Mouse (Mus musculus) midbrain, postnatal 0 days (tissue): Measurements from ENCODE around the gene Paox. TPM values are rescaled to one million over a fixed set of nuclear protein-coding genes. Genes with fewer than 3 reads are reported as not detected.

Experiments used
- ATAC-seq: fragments of 200-750 bp; cut with Nextera tagmentation; 2 replicates; pipeline ENCODE4 v1.8.0; 2017; ENCODE audit warnings: moderate number of reproducible peaks, mild to moderate bottlenecking, moderate TSS enrichment, moderate library complexity; ENCODE audit not compliant: low FRiP score
- DNase-seq: peaks from one replicate; pipeline ENCODE4 v3.0.0-alpha.2; 2015; ENCODE audit warnings: low spot score
- H3K27ac ChIP-seq: fragments of 300-500 bp; sonication (generic); 2 replicates; pipeline ENCODE4 v1.5.1; 2014; ENCODE audit warnings: low read depth, mild to moderate bottlenecking, low read length, mixed read lengths
- H3K27me3 ChIP-seq: fragments of 300-500 bp; sonication (generic); 2 replicates; pipeline ENCODE4 v1.6.1; 2014; ENCODE audit warnings: low read length, control low read depth, mixed read lengths; ENCODE audit not compliant: insufficient read depth
- H3K36me3 ChIP-seq: fragments of 300-500 bp; sonication (generic); 2 replicates; pipeline ENCODE4 v1.6.1; 2014; ENCODE audit warnings: low read length, control low read depth, mixed read lengths; ENCODE audit not compliant: insufficient read depth
- H3K4me1 ChIP-seq: fragments of 300-500 bp; sonication (generic); 2 replicates; pipeline ENCODE4 v1.6.1; 2014; ENCODE audit warnings: mild to moderate bottlenecking, control low read depth, antibody characterized with exemption, low read length, mixed read lengths; ENCODE audit not compliant: insufficient read depth
- H3K4me2 ChIP-seq: fragments of 300-500 bp; sonication (generic); 2 replicates; pipeline ENCODE4 v1.6.1; 2014; ENCODE audit warnings: low read depth, mild to moderate bottlenecking, low read length, mixed read lengths; ENCODE audit not compliant: poor library complexity, severe bottlenecking
- H3K4me3 ChIP-seq: fragments of 300-500 bp; sonication (generic); 2 replicates; pipeline ENCODE4 v1.5.1; 2014; ENCODE audit warnings: low read depth, mild to moderate bottlenecking, low read length, moderate library complexity
- H3K9ac ChIP-seq: fragments of 300-500 bp; sonication (generic); replicated peaks from 2 replicates; pipeline ENCODE4 v1.6.1; 2014; ENCODE audit warnings: mild to moderate bottlenecking, low read length, moderate library complexity, mixed read lengths; ENCODE audit not compliant: poor library complexity, severe bottlenecking
- H3K9me3 ChIP-seq: fragments of 300-500 bp; sonication (generic); 2 replicates; pipeline ENCODE4 v1.6.1; 2016; ENCODE audit warnings: low read length, control low read depth
- CTCF ChIP-seq: IDR thresholded peaks from 2 replicates; pipeline ENCODE4 v1.5.1; 2016; ENCODE audit warnings: antibody characterized with exemption, mild to moderate bottlenecking
- WGBS: fragments of 180-500 bp; shearing (Covaris S2); extraction: QIAGEN DNeasy Blood & Tissue Kit; methylation state at CpG from one replicate; pipeline ENCODE4 v1.1.7; 2014; 5-methylcytosine and 5-hydroxymethylcytosine counted together
- polyA plus RNA-seq: library from polyadenylated mRNA; unstranded; fragments of >200 nt; fragmentation: Nextera tagmentation; extraction: Ambion mirVana; gene quantifications from 2 replicates; pipeline ENCODE4 v1.2.1, GENCODE M21; 2015
- total RNA-seq: library from RNA; depleted of rRNA; stranded (reverse); fragments of >200 nt; gene quantifications from 2 replicates; pipeline ENCODE4 v1.2.3, GENCODE M21; 2014; rRNA removed

Gene Paox
- total and polyA plus RNA-seq, 2 experiments from 2014 or later, result 8.6 to 12.5 TPM

DNA sequence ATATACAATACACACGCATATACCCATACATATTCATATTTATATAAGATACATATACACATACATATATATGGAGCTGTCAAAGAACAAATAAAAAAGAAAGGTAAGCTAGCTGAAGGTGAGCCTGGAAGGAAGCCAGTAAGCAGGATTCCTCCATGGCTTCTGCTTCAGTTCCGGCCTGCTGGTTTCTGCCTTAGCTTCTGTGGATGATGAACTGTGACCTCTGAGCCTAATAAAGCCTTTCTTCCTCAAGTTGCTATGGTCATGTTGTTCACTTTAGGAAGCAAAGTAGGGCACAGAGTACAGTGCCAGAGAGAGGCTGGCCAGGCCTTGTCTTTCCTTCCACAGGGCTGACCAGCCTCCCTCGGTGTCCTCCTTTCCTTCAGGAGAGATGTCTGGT is 55.3 kb downstream of the Paox start:
- DNase-seq, result no peak
- no peak for TF ChIP-seq CTCF
- no peaks in the 10 kb centered on the region for H3K4me1 ChIP-seq
- no peak for ATAC-seq
- no peaks in the 10 kb centered on the region for H3K27me3 ChIP-seq
- H3K27ac ChIP-seq, result no peak overlapping the region
- H3K4me2 ChIP-seq, result no peak overlapping the region
- H3K9me3 ChIP-seq, result no peaks in the 10 kb centered on the region
- H3K4me3 ChIP-seq, result no peak overlapping the region
- 93% methylated on average over 3 of the region's 3 CpGs for WGBS
- no peak overlapping the region for H3K9ac ChIP-seq
- H3K36me3 ChIP-seq, result no peaks in the 10 kb centered on the region

DNA sequence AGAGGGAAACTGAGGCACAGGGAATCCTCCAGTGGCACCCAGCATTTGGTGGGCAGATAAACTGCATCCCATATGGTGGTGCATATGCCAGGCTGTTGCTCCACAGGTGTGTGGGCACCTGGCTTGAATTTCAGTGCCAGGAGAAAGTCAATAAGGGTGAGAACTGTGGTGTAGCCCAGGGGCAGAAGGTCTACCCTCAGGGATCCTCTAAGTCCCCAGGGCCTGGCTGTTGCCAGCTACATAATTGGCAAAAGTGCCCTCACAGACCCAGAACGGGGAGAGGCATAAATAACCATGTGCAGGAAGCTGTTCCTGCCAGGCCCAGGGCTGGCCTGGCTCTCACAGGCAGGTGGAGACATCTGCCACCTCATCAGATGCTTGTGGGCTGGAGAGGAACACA is 57.3 kb downstream of the Paox start, which contains the start of gene Olfr523:
Gene Olfr523, plus strand, starts transcription at position 282 of the 400 bp plus-strand sequence.
- Histone ChIP-seq H3K4me2 (no peak within 1 kb of the TSS), H3K9ac (no peak within 1 kb of the TSS), H3K4me1 (no peaks in the 10 kb centered on the region), H3K36me3 (no peaks in the 10 kb centered on the region), H3K27me3 (no peaks in the 10 kb centered on the region), H3K27ac (no peak within 1 kb of the TSS), H3K9me3 (no peaks in the 10 kb centered on the region), H3K4me3 (no peak within 1 kb of the TSS)
- no peak for TF ChIP-seq CTCF
- WGBS, result 43% methylated on average over 1 of the region's 1 CpGs
- no peak for ATAC-seq
- peak; percentile 12 for DNase-seq

DNA sequence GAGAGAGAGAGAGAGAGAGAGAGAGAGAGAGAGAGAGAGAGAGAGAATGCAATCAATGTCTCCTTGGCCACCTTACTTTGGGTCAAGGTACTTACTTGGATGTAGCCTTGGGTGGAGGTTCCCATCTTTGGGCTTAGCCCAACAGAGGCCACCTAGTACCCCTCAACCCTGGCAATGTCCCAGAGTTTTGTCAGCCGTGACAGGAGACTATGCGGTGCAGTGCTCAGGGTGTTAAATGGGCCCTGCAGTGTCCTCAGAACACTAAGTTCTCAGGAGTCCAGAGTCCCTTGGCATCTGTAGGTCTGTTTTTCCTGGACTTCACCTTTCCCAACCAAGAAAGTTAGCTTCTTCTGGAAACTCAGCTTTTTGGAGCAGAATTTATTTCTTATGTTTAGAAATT is 63.6 kb downstream of the Paox start:
- DNase-seq, result no peak
- H3K9me3 ChIP-seq, result no peaks in the 10 kb centered on the region
- no peaks in the 10 kb centered on the region for H3K4me1 ChIP-seq
- H3K4me3 ChIP-seq, result no peak overlapping the region
- H3K27ac ChIP-seq, result no peak overlapping the region
- 81% methylated on average over 2 of the region's 2 CpGs for WGBS
- no peaks in the 10 kb centered on the region for H3K36me3 ChIP-seq
- no peak for ATAC-seq
- H3K9ac ChIP-seq, result no peak overlapping the region
- no peaks in the 10 kb centered on the region for H3K27me3 ChIP-seq
- no peak for TF ChIP-seq CTCF
- no peak overlapping the region for H3K4me2 ChIP-seq

DNA sequence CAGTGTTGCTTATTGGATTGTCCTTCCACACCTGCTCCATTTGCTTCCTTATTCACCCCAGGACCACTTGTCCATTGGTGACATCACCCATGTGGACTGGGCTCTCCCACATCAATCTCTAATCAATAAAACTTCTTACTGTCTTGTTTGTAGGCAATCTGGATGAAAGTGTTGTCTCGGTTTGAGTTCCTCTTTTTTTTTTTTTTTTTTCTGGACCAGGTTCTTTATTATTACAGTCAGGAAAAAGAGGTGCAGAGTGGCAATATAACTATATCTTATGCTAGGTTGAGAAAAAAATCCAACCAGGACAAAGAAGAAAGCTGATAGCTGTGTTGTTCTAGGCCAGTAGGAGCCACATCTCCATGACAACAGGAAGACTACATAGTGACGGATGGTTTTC is 65.1 kb downstream of the Paox start:
- DNase-seq (no peak), ATAC-seq (no peak)
- H3K36me3 ChIP-seq, result no peaks in the 10 kb centered on the region
- no peak overlapping the region for H3K4me3 ChIP-seq
- no peaks in the 10 kb centered on the region for H3K4me1 ChIP-seq
- no peak overlapping the region for H3K4me2 ChIP-seq
- no peak overlapping the region for H3K9ac ChIP-seq
- no peak overlapping the region for H3K27ac ChIP-seq
- no peaks in the 10 kb centered on the region for H3K9me3 ChIP-seq
- 80% methylated on average over 2 of the region's 2 CpGs for WGBS
- H3K27me3 ChIP-seq, result no peaks in the 10 kb centered on the region
- TF ChIP-seq CTCF, result no peak

DNA sequence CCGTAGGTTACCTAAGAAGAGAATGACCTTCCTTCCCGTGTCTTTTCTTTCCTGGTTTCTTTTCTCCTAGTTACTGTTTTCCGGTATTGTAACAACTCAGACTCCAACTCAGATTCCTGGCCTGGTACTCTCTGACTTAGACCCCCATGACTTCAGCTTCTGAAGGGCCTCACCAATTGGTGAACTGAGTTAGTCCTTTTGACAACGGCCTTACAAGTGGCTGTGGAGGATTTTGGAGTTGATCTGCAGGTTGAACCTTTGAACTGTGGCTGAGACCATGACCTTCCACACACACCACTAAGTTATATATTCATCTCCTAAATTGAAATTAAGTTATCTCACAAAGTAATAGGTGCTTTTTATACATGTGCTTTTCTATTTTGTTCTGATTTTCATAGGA is 68.6 kb downstream of the Paox start:
- WGBS, result 91% methylated on average over 4 of the region's 4 CpGs
- Histone ChIP-seq H3K4me3 (no peak overlapping the region), H3K9me3 (no peaks in the 10 kb centered on the region), H3K9ac (no peak overlapping the region), H3K27ac (no peak overlapping the region), H3K4me1 (no peaks in the 10 kb centered on the region), H3K36me3 (no peaks in the 10 kb centered on the region), H3K27me3 (no peaks in the 10 kb centered on the region), H3K4me2 (no peak overlapping the region)
- DNase-seq, result no peak
- no peak for TF ChIP-seq CTCF
- ATAC-seq, result no peak

Other genes with a start within 250 kb of the Paox start
- gene Kndc1, start 221.1 kb upstream of the Paox start, total RNA-seq, result 71.5 and 80.6 TPM in 2 replicates
- gene Kndc1, start 221.1 kb upstream of the Paox start, polyA plus RNA-seq, result 20.2 and 22.4 TPM in 2 replicates
- gene Utf1, start 172.0 kb upstream of the Paox start, total RNA-seq, result not detected in 2 replicates
- gene Utf1, start 172.0 kb upstream of the Paox start, polyA plus RNA-seq, result not detected in 2 replicates
- gene 6430531B16Rik, start 137.0 kb upstream of the Paox start, total RNA-seq, result 1.0 and 1.6 TPM in 2 replicates
- 1.5 and 1.6 TPM in 2 replicates for gene 6430531B16Rik, start 137.0 kb upstream of the Paox start, polyA plus RNA-seq
- gene Adam8, start 123.2 kb upstream of the Paox start, total RNA-seq, result 1.2 and 2.7 TPM in 2 replicates
- gene Adam8, start 123.2 kb upstream of the Paox start, polyA plus RNA-seq, result 0.42 and 0.53 TPM in 2 replicates
- 33.6 and 42.5 TPM in 2 replicates for gene Zfp511, start 79.4 kb upstream of the Paox start, total RNA-seq
- gene Zfp511, start 79.4 kb upstream of the Paox start, polyA plus RNA-seq, result 63.5 and 68.5 TPM in 2 replicates
- gene Tubgcp2, start 79.1 kb upstream of the Paox start, total RNA-seq, result 66.9 and 70.1 TPM in 2 replicates
- gene Tubgcp2, start 79.1 kb upstream of the Paox start, polyA plus RNA-seq, result 61.6 and 65.2 TPM in 2 replicates
- gene Msx3, start 66.7 kb upstream of the Paox start, total RNA-seq, result 0.16 and 0.47 TPM in 2 replicates
- gene Msx3, start 66.7 kb upstream of the Paox start, polyA plus RNA-seq, result 0.10 TPM in 1 of 2 replicates, not detected in the other
- 404 and 435 TPM in 2 replicates for gene Caly, start 33.3 kb upstream of the Paox start, total RNA-seq
- gene Caly, start 33.3 kb upstream of the Paox start, polyA plus RNA-seq, result 595 and 645 TPM in 2 replicates
- gene Prap1, start 22.4 kb upstream of the Paox start, total RNA-seq, result not detected in 2 replicates
- not detected in 2 replicates for gene Prap1, start 22.4 kb upstream of the Paox start, polyA plus RNA-seq
- gene Fuom, start 13.4 kb upstream of the Paox start, total RNA-seq, result 26.0 and 47.0 TPM in 2 replicates
- 46.1 and 47.6 TPM in 2 replicates for gene Fuom, start 13.4 kb upstream of the Paox start, polyA plus RNA-seq
- gene Echs1, start 677 bp downstream of the Paox start, total RNA-seq, result 75.5 and 78.1 TPM in 2 replicates
- gene Echs1, start 677 bp downstream of the Paox start, polyA plus RNA-seq, result 108 and 119 TPM in 2 replicates
- gene Mtg1, start 21.8 kb downstream of the Paox start, total RNA-seq, result 9.9 and 10.0 TPM in 2 replicates
- 31.3 and 33.7 TPM in 2 replicates for gene Mtg1, start 21.8 kb downstream of the Paox start, polyA plus RNA-seq
- gene Sprn, start 39.1 kb downstream of the Paox start, total RNA-seq, result 63.9 and 70.5 TPM in 2 replicates
- gene Sprn, start 39.1 kb downstream of the Paox start, polyA plus RNA-seq, result 34.9 and 38.3 TPM in 2 replicates
- gene Olfr522, start 49.0 kb downstream of the Paox start, total RNA-seq, result not detected in 2 replicates
- not detected in 2 replicates for gene Olfr522, start 49.0 kb downstream of the Paox start, polyA plus RNA-seq
- gene Olfr523, start 57.4 kb downstream of the Paox start, total RNA-seq, result not detected in 2 replicates
- gene Olfr523, start 57.4 kb downstream of the Paox start, polyA plus RNA-seq, result 0.05 TPM in 1 of 2 replicates, not detected in the other
- not detected in 2 replicates for gene Olfr524, start 90.2 kb downstream of the Paox start, total RNA-seq
- not detected in 2 replicates for gene Olfr524, start 90.2 kb downstream of the Paox start, polyA plus RNA-seq
- gene Cd163l1, start 102.5 kb downstream of the Paox start, total RNA-seq, result not detected in 2 replicates
- not detected in 2 replicates for gene Cd163l1, start 102.5 kb downstream of the Paox start, polyA plus RNA-seq
- gene 5830411N06Rik, start 131.5 kb downstream of the Paox start, total RNA-seq, result not detected in 2 replicates
- gene 5830411N06Rik, start 131.5 kb downstream of the Paox start, polyA plus RNA-seq, result 0.04 TPM in 1 of 2 replicates, not detected in the other
- not detected in 2 replicates for gene Olfr525, start 205.1 kb downstream of the Paox start, total RNA-seq
- not detected in 2 replicates for gene Olfr525, start 205.1 kb downstream of the Paox start, polyA plus RNA-seq
- gene Olfr527, start 218.2 kb downstream of the Paox start, total RNA-seq, result not detected in 2 replicates
- gene Olfr527, start 218.2 kb downstream of the Paox start, polyA plus RNA-seq, result not detected in 2 replicates
- gene Olfr60, start 245.9 kb downstream of the Paox start, total RNA-seq, result not detected in 2 replicates
- not detected in 2 replicates for gene Olfr60, start 245.9 kb downstream of the Paox start, polyA plus RNA-seq